Mouse (Mus musculus) testis, adult 2 months (tissue): ENCODE results near the gene Pgrmc2. TPM values are rescaled to one million over a fixed set of nuclear protein-coding genes. Genes with fewer than 3 reads are reported as not detected.

Source experiments
- H3K27ac ChIP-seq: fragments of 200-500 bp; 2 replicates; pipeline ENCODE4 v1.5.1; 2012; ENCODE audit warnings: low read depth, low read length; ENCODE audit not compliant: control insufficient read depth, insufficient read depth
- H3K27me3 ChIP-seq: fragments of 200-500 bp; 2 replicates; pipeline ENCODE4 v1.6.1; 2012; ENCODE audit warnings: mild to moderate bottlenecking, low read length, moderate library complexity; ENCODE audit not compliant: control insufficient read depth, insufficient read depth
- H3K36me3 ChIP-seq: fragments of 200-500 bp; 2 replicates; pipeline ENCODE4 v1.6.1; 2012; ENCODE audit warnings: mild to moderate bottlenecking, low read length; ENCODE audit not compliant: control insufficient read depth, insufficient read depth
- H3K4me1 ChIP-seq: fragments of 200-500 bp; 2 replicates; pipeline ENCODE4 v1.6.1; 2012; ENCODE audit warnings: low read length; ENCODE audit not compliant: control insufficient read depth, insufficient read depth
- H3K4me3 ChIP-seq: fragments of 200-500 bp; 2 replicates; pipeline ENCODE4 v1.5.1; 2012; ENCODE audit warnings: low read depth, mild to moderate bottlenecking, low read length, moderate library complexity, mixed read lengths; ENCODE audit not compliant: control insufficient read depth
- CTCF ChIP-seq: fragments of 200-500 bp; IDR thresholded peaks from 2 replicates; pipeline ENCODE4 v1.5.1; 2012; ENCODE audit warnings: low read depth, mild to moderate bottlenecking, inconsistent platforms, low read length, moderate library complexity; ENCODE audit not compliant: control insufficient read depth, insufficient read depth, insufficient replicate concordance
- POLR2A ChIP-seq: fragments of 200-500 bp; IDR thresholded peaks from 2 replicates; pipeline ENCODE4 v1.6.1; 2012; ENCODE audit warnings: low read depth, mild to moderate bottlenecking, inconsistent platforms, low read length, moderate library complexity; ENCODE audit not compliant: control insufficient read depth
- polyA plus RNA-seq: library from polyadenylated mRNA; depleted of rRNA; stranded (reverse); fragments of >200 nt; gene quantifications from 2 replicates; pipeline ENCODE4 v1.2.3, GENCODE M21; 2012; rRNA removed

Pgrmc2 gene
- polyA plus RNA-seq, 1 experiment: 36.1 TPM

- no peak for TF ChIP-seq CTCF
- no peak for TF ChIP-seq POLR2A
Observed at GRCm38 (mm10) chr3:41030705-41031104, 52.1 kb downstream of the Pgrmc2 start.

GRCm38 (mm10) chr3:41021980-41022379 lies 60.9 kb downstream of the Pgrmc2 start:
- no peaks in the 10 kb centered on the region; the same call in 1 of the 2 replicates for H3K36me3 ChIP-seq
- TF ChIP-seq POLR2A: no peak
- no peak overlapping the region for H3K4me3 ChIP-seq
- no peaks in the 10 kb centered on the region for H3K4me1 ChIP-seq
- no peaks in the 10 kb centered on the region for H3K27me3 ChIP-seq
- H3K27ac ChIP-seq: no peak overlapping the region

More at GRCm38 (mm10) chr3:41030705-41031104, 52.1 kb downstream of the Pgrmc2 start:
- Histone ChIP-seq H3K4me3 (no peak overlapping the region), H3K36me3 (no peaks in the 10 kb centered on the region; the same call in 1 of the 2 replicates), H3K27me3 (no peaks in the 10 kb centered on the region), H3K4me1 (no peaks in the 10 kb centered on the region), H3K27ac (no peak overlapping the region)

GRCm38 (mm10) chr3:41020687-41021086 lies 62.2 kb downstream of the Pgrmc2 start:
- Histone ChIP-seq H3K27me3 (no peaks in the 10 kb centered on the region), H3K4me1 (no peaks in the 10 kb centered on the region), H3K4me3 (no peak overlapping the region), H3K27ac (no peak overlapping the region), H3K36me3 (no peaks in the 10 kb centered on the region)
- TF ChIP-seq CTCF (no peak), POLR2A (no peak)

GRCm38 (mm10) chr3:41018022-41018608 lies 64.7 kb downstream of the Pgrmc2 start:
- Histone ChIP-seq H3K27me3 (no peaks in the 10 kb centered on the region), H3K36me3 (no peaks in the 10 kb centered on the region), H3K4me1 (no peaks in the 10 kb centered on the region), H3K27ac (no peak overlapping the region), H3K4me3 (no peak overlapping the region)
- TF ChIP-seq CTCF: no peak
- no peak for TF ChIP-seq POLR2A

Other genes starting within 250 kb of the Pgrmc2 start
- 1.6 and 1.9 TPM in 2 replicates for gene Mfsd8, start 236.2 kb downstream of the Pgrmc2 start, polyA plus RNA-seq
- gene Abhd18, start 236.1 kb downstream of the Pgrmc2 start, polyA plus RNA-seq: 6.4 and 8.7 TPM in 2 replicates
- 120 and 145 TPM in 2 replicates for gene 1700034I23Rik, start 180.5 kb downstream of the Pgrmc2 start, polyA plus RNA-seq
- gene Larp1b, start 133.2 kb downstream of the Pgrmc2 start, polyA plus RNA-seq: 114 and 127 TPM in 2 replicates